11 mouse cellular contexts compared by ENCODE assay signal in the genomic region with DNA sequence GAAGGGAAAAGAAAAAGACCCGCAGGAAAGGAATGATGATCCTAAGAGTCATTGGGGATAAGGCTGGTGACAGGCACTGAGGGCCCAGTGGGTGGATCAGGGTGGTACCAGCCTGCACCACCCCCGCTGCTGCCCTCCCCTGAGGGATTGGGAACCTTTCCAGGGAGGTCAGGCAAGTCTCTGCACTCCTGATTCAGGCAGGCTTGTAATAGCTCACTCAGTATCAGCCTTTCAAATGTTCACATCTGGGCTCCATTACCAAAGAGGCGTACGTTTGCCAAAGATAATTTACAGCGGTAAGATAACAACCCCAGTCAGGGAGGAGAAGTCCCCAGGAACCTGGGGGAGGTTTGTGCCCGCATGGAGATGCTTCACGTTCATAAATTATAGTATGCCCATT.
DNase-seq lines count a peak whose midpoint lies in the region; ATAC-seq lines count a peak whose summit lies in the region.
"Had no signal": no experiment of that assay in that cellular context is flagged by ENCODE, and none has a peak within 500 bp of the region (broad histone marks: within the 10 kb centered on the region; RNA-seq: fewer than 3 reads in every experiment).

No protein-coding gene starts in this region.

- no peak overlapping the region for H3K4me3 ChIP-seq in liver, embryonic 15.5 days (replicated peaks)
- H3K4me3 ChIP-seq: forebrain, embryonic 12.5 days had no signal

- H3K4me1 ChIP-seq in liver, embryonic 15.5 days (replicated peaks) = peaks cover 47% of the 10 kb centered on the region

- no peaks in the 10 kb centered on the region for H3K27me3 ChIP-seq in liver, embryonic 15.5 days
- H3K27me3 ChIP-seq: forebrain, embryonic 12.5 days had no signal

- ATAC-seq in erythroblast, adult 5-6 weeks (replicated peaks; ENCODE audit: low FRiP score, poor library complexity, severe bottlenecking) = peak; percentile 52; the same call in 1 of the 2 replicates
- peak; percentile 77 for ATAC-seq in liver, embryonic 15.5 days (ENCODE audit: insufficient read depth)

- H3K9me3 ChIP-seq in liver, embryonic 15.5 days (replicated peaks) = no peaks in the 10 kb centered on the region
- H3K9me3 ChIP-seq: forebrain, embryonic 12.5 days had no signal

- no peak overlapping the region; the same call in 1 of the 2 replicates for H3K4me2 ChIP-seq in liver, embryonic 15.5 days
- H3K4me2 ChIP-seq: forebrain, embryonic 12.5 days had no signal

- WGBS in liver, embryonic 15.5 days (ENCODE audit: insufficient replicate concordance) = 19% methylated on average over 7 of the region's 7 CpGs

- no peaks in the 10 kb centered on the region for H3K36me3 ChIP-seq in liver, embryonic 15.5 days (replicated peaks)
- H3K36me3 ChIP-seq: forebrain, embryonic 12.5 days had no signal

- H3K27ac ChIP-seq in liver, embryonic 15.5 days (replicated peaks) = no peak overlapping the region
- H3K27ac ChIP-seq: forebrain, embryonic 12.5 days had no signal

- intact Hi-C loops in heart, postnatal 25 days (cut with DNase I) = no loop called here

- peak; percentile 45 to 62 for DNase-seq in heart, adult 18-20 months
- DNase-seq in heart, postnatal 25 days (ENCODE audit: low spot score) = no peak
- peak; percentile 89 for DNase-seq in brain, adult 2 months (ENCODE audit: low read depth, low spot score)
- no peak for DNase-seq in thymus, postnatal 10 days (ENCODE audit: low spot score in 2 of 2)
- DNase-seq in lung, postnatal 10 days = no peak
- no peak for DNase-seq in spleen, postnatal 10 days (ENCODE audit: low spot score in 2 of 2)
- DNase-seq: adrenal gland, postnatal 36 days; left cerebral cortex, postnatal 4 days had no signal

- H3K9ac ChIP-seq in liver, embryonic 15.5 days = no peak overlapping the region
- H3K9ac ChIP-seq: forebrain, embryonic 12.5 days had no signal

Comparison
In these comparisons a context has a peak if more than half of its experiments do, and no peak if none do; other contexts are left out.
1. DNase-seq: peak in heart, adult 18-20 months (2 of 2) and brain, adult 2 months (single experiment); none in heart, postnatal 25 days (single experiment), thymus, postnatal 10 days (0 of 2), lung, postnatal 10 days (single experiment) and spleen, postnatal 10 days (0 of 2).